Mouse (Mus musculus) kidney, adult 2 months (tissue): Measurements from ENCODE around the gene Ffar1.

ENCODE experiments used
- CTCF ChIP-seq: fragments of 200-500 bp; conservative IDR thresholded peaks from 2 replicates; pipeline ENCODE4 v1.5.1; 2011; ENCODE audit warnings: low read depth, mild to moderate bottlenecking, control low read depth, low read length, moderate library complexity, mixed read lengths; ENCODE audit not compliant: insufficient read depth, insufficient read length
- POLR2A ChIP-seq: fragments of 200-500 bp; IDR thresholded peaks from one replicate; pipeline ENCODE4 v1.6.1; 2011; ENCODE audit warnings: low read depth, low read length, control low read depth

DNA sequence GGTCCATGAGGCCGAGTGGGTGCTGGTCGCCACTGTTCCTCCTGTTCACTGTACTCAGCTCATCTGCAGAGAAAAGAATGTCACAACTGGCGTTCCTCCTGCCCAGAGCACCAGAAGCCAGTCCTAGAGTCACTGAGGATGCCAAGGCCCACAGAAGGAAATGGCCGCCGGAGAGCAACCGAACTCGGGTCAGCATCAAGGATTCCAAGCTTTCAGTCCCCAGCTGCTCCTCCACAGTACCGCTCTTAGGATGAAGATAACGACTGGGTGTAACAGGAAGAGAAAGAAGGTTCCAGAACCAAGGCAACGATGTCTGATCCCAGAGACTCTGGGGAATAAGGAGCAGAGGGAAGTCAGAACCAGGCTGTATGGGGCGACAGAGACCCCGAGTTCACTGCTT is at the start of gene Ffar1:
- TF ChIP-seq POLR2A = no peak
- TF ChIP-seq CTCF = no peak
